Mouse (Mus musculus): ENCODE measurements around the gene Clca3b. TPM values are rescaled to one million over a fixed set of nuclear protein-coding genes. Genes with fewer than 3 reads are reported as not detected.
"Not testable (repeated sequence)": the region's sequence is repeated elsewhere in the genome, so short reads cannot be mapped to it uniquely, and the experiment has no call there.

Clca3b gene
- total RNA-seq (2017), result 2.1 and 2.3 TPM in 2 replicates

GRCm38 (mm10) chr3:144849014-144849556 is at the start of gene Clca3b:
Gene Clca3b, minus strand, starts transcription at chr3:144849357.
- not testable (repeated sequence) for ATAC-seq (ENCODE audit: extremely low read depth, insufficient number of reproducible peaks, low FRiP score, poor library complexity, severe bottlenecking)

GRCm38 (mm10) chr3:144897042-144897678 is 48.0 kb upstream of the Clca3b start:
- ATAC-seq (ENCODE audit: extremely low read depth, insufficient number of reproducible peaks, low FRiP score, poor library complexity, severe bottlenecking), result no peak

- ATAC-seq (ENCODE audit: extremely low read depth, insufficient number of reproducible peaks, low FRiP score, poor library complexity, severe bottlenecking), result no peak
Observed at GRCm38 (mm10) chr3:144890246-144890758, 41.1 kb upstream of the Clca3b start.

- ATAC-seq (ENCODE audit: extremely low read depth, insufficient number of reproducible peaks, low FRiP score, poor library complexity, severe bottlenecking), result no peak
Observed at GRCm38 (mm10) chr3:144886957-144887356, 37.8 kb upstream of the Clca3b start.

GRCm38 (mm10) chr3:144872012-144872411 is 22.9 kb upstream of the Clca3b start:
- not testable (repeated sequence) for ATAC-seq (ENCODE audit: extremely low read depth, insufficient number of reproducible peaks, low FRiP score, poor library complexity, severe bottlenecking)

GRCm38 (mm10) chr3:144849584-144849983 is 427 bp upstream of the Clca3b start:
- ATAC-seq (ENCODE audit: extremely low read depth, insufficient number of reproducible peaks, low FRiP score, poor library complexity, severe bottlenecking), result no peak

GRCm38 (mm10) chr3:144827257-144827656 is 21.9 kb downstream of the Clca3b start:
- ATAC-seq (ENCODE audit: extremely low read depth, insufficient number of reproducible peaks, low FRiP score, poor library complexity, severe bottlenecking), result no peak

GRCm38 (mm10) chr3:144825151-144825550 is 24.0 kb downstream of the Clca3b start:
- no peak for ATAC-seq (ENCODE audit: extremely low read depth, insufficient number of reproducible peaks, low FRiP score, poor library complexity, severe bottlenecking)

- ATAC-seq (ENCODE audit: extremely low read depth, insufficient number of reproducible peaks, low FRiP score, poor library complexity, severe bottlenecking), result no peak
Observed at GRCm38 (mm10) chr3:144823331-144823730, 25.8 kb downstream of the Clca3b start.

GRCm38 (mm10) chr3:144820632-144821031 is 28.5 kb downstream of the Clca3b start:
- ATAC-seq (ENCODE audit: extremely low read depth, insufficient number of reproducible peaks, low FRiP score, poor library complexity, severe bottlenecking), result no peak

- ATAC-seq (ENCODE audit: extremely low read depth, insufficient number of reproducible peaks, low FRiP score, poor library complexity, severe bottlenecking), result not testable (repeated sequence)
Observed at GRCm38 (mm10) chr3:144819219-144819618, 29.9 kb downstream of the Clca3b start, which contains the start of gene Clca3a2. Gene Clca3a2, minus strand, starts transcription at chr3:144819494.

GRCm38 (mm10) chr3:144813336-144813735 is 35.8 kb downstream of the Clca3b start:
- not testable (repeated sequence) for ATAC-seq (ENCODE audit: extremely low read depth, insufficient number of reproducible peaks, low FRiP score, poor library complexity, severe bottlenecking)

GRCm38 (mm10) chr3:144811821-144812220 is 37.3 kb downstream of the Clca3b start:
- no peak for ATAC-seq (ENCODE audit: extremely low read depth, insufficient number of reproducible peaks, low FRiP score, poor library complexity, severe bottlenecking)

GRCm38 (mm10) chr3:144808153-144808925 is 40.8 kb downstream of the Clca3b start:
- not testable (repeated sequence) for ATAC-seq (ENCODE audit: extremely low read depth, insufficient number of reproducible peaks, low FRiP score, poor library complexity, severe bottlenecking)

GRCm38 (mm10) chr3:144806626-144807025 is 42.5 kb downstream of the Clca3b start:
- ATAC-seq (ENCODE audit: extremely low read depth, insufficient number of reproducible peaks, low FRiP score, poor library complexity, severe bottlenecking), result not testable (repeated sequence)

GRCm38 (mm10) chr3:144801861-144802260 is 47.3 kb downstream of the Clca3b start:
- no peak for ATAC-seq (ENCODE audit: extremely low read depth, insufficient number of reproducible peaks, low FRiP score, poor library complexity, severe bottlenecking)

- ATAC-seq (ENCODE audit: extremely low read depth, insufficient number of reproducible peaks, low FRiP score, poor library complexity, severe bottlenecking), result no peak
Observed at GRCm38 (mm10) chr3:144785181-144786148, 63.7 kb downstream of the Clca3b start.

Data from neutrophil, adult 5-6 weeks (primary cell).